Mouse (Mus musculus): ENCODE data around the gene Ttc28. TPM values are rescaled to one million over a fixed set of nuclear protein-coding genes. Genes with fewer than 3 reads are reported as not detected.
A peak's percentile ranks its signal among the peaks of the same experiment; 100 is the strongest.

Gene Ttc28
- polyA plus RNA-seq, 1 experiment from 2014 or later: 2.3 TPM

GRCm38 (mm10) chr5:111270246-111271002, 390.8 kb downstream of the Ttc28 start:
- DNase-seq (ENCODE audit: low spot score): no peak

- DNase-seq (ENCODE audit: low spot score): peak; percentile 65
Measured at GRCm38 (mm10) chr5:111273589-111273988, 394.0 kb downstream of the Ttc28 start.

GRCm38 (mm10) chr5:111274948-111275347, 395.3 kb downstream of the Ttc28 start:
- DNase-seq (ENCODE audit: low spot score): peak; percentile 42

- DNase-seq (ENCODE audit: low spot score): no peak
Measured at GRCm38 (mm10) chr5:111284420-111285175, 405.0 kb downstream of the Ttc28 start.

GRCm38 (mm10) chr5:111287571-111287970, 408.0 kb downstream of the Ttc28 start:
- DNase-seq (ENCODE audit: low spot score): no peak

GRCm38 (mm10) chr5:111288486-111288885, 408.9 kb downstream of the Ttc28 start:
- DNase-seq (ENCODE audit: low spot score): no peak

GRCm38 (mm10) chr5:111290071-111290470, 410.5 kb downstream of the Ttc28 start:
- DNase-seq (ENCODE audit: low spot score): no peak

- DNase-seq (ENCODE audit: low spot score): no peak
Measured at GRCm38 (mm10) chr5:111291639-111292038, 412.0 kb downstream of the Ttc28 start.

- DNase-seq (ENCODE audit: low spot score): no peak
Measured at GRCm38 (mm10) chr5:111297801-111298200, 418.2 kb downstream of the Ttc28 start.

- DNase-seq (ENCODE audit: low spot score): no peak
Measured at GRCm38 (mm10) chr5:111298706-111299105, 419.1 kb downstream of the Ttc28 start.

- no peak for DNase-seq (ENCODE audit: low spot score)
Measured at GRCm38 (mm10) chr5:111300776-111301175, 421.2 kb downstream of the Ttc28 start.

GRCm38 (mm10) chr5:111301736-111302135, 422.1 kb downstream of the Ttc28 start:
- no peak for DNase-seq (ENCODE audit: low spot score)

GRCm38 (mm10) chr5:111304730-111305129, 425.1 kb downstream of the Ttc28 start:
- DNase-seq (ENCODE audit: low spot score): no peak

- no peak for DNase-seq (ENCODE audit: low spot score)
Measured at GRCm38 (mm10) chr5:111310185-111310584, 430.6 kb downstream of the Ttc28 start.

- no peak for DNase-seq (ENCODE audit: low spot score)
Measured at GRCm38 (mm10) chr5:111313833-111314232, 434.2 kb downstream of the Ttc28 start.

GRCm38 (mm10) chr5:111315061-111315460, 435.5 kb downstream of the Ttc28 start:
- no peak for DNase-seq (ENCODE audit: low spot score)

GRCm38 (mm10) chr5:111317526-111317925, 437.9 kb downstream of the Ttc28 start:
- DNase-seq (ENCODE audit: low spot score): no peak

GRCm38 (mm10) chr5:111318946-111319345, 439.3 kb downstream of the Ttc28 start:
- no peak for DNase-seq (ENCODE audit: low spot score)

- no peak for DNase-seq (ENCODE audit: low spot score)
Measured at GRCm38 (mm10) chr5:111325813-111326212, 446.2 kb downstream of the Ttc28 start.

GRCm38 (mm10) chr5:111327420-111327819, 447.8 kb downstream of the Ttc28 start:
- no peak for DNase-seq (ENCODE audit: low spot score)

- no peak for DNase-seq (ENCODE audit: low spot score)
Measured at GRCm38 (mm10) chr5:111329782-111330416, 450.3 kb downstream of the Ttc28 start.
